Mouse (Mus musculus) cerebellum, adult 9-10 months (tissue): ENCODE measurements around the gene Tmem184a.

Experiments used
- DNase-seq: peaks from one replicate; pipeline ENCODE4 v3.0.0; 2022

Gene Tmem184a

DNA sequence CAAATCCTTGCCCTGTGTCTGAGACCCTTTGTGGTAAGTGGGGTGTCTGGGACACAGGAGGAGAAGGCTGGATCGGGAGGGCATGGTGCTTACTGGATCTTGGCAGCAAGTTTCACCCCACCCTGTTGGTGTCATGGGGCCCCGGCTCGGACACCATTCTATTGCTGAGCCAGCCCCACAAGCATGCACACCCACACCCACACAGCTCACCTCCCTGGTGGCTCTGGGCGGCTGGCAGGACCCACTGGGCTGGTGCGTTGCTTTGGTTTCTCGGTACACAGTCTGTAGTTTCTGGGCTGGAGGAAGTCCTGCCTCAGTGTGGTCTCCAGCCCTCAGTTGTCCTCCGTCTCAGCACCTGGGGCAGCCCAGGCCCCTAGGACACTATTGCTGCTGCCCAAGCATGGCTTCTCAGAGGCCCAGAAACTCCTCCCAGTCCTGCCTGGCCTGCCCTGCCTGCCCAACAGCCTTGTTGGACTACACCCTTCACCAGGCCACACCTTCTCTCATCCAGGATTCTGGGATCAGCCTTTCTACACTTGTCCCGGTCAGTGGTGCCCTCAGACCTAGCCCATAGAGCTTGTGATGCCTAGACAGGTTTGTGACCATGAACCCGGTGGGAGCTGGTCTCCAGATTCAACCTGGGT lies at the start of gene Tmem184a:
Tmem184a (minus strand) TSS at position 380 of the 644 bp plus-strand sequence.
- DNase-seq = no peak

DNA sequence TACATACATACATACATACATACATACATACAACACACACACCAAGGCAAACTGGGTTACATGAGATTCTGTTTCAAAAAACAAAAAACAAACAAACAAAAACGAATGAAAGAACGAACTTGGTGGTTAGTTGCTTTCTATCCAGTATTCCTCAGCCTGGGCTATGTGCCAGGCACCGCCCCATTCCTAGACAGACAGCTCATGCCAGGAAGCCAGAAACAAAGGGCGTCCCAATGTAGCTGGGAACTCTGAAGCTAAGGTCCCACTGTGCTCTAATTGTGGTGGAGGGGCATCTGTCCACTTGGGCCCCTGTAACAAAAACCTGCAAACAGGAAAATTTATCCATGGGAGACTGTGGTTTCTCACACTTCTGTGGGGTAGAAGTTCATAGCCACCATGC lies 43.0 kb upstream of the Tmem184a start:
- no peak for DNase-seq

DNA sequence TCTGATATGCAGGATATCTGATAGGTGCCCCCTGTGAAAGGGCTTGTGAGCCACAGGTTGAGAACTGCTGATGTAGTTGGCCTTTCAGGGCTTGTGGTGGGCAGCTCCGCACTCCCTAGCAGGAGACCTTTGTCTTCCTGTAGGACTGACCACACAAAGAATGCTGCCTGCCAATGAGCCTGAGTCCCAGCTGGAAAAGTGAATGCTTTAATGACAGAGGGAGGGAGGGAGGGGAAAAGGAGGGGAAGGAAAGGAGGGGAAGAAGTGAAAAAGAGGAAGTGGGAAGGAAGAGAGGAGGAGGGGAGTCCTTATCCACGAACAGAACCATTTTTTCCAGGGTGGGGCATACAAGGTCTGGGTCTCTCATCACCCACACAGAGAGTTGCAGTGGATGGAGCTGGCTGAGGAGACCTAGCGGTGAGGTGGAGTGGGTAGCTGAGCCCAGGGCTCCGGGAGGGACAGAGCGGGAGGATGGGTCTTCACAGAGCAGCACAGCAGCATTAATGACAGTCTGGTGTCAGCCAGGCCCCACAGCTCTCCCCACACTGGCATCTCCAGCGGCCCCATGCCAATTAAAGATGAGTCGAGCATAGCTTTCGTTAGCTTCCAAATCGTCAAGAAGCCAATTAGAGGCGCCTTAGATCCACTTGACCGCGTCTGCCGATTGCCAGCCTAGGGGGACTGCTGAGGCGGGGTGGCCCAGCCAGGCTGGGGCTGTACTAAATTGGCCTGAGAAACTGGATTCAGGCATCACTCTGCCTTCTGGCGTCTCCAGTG lies 40.8 kb upstream of the Tmem184a start:
- no peak for DNase-seq

DNA sequence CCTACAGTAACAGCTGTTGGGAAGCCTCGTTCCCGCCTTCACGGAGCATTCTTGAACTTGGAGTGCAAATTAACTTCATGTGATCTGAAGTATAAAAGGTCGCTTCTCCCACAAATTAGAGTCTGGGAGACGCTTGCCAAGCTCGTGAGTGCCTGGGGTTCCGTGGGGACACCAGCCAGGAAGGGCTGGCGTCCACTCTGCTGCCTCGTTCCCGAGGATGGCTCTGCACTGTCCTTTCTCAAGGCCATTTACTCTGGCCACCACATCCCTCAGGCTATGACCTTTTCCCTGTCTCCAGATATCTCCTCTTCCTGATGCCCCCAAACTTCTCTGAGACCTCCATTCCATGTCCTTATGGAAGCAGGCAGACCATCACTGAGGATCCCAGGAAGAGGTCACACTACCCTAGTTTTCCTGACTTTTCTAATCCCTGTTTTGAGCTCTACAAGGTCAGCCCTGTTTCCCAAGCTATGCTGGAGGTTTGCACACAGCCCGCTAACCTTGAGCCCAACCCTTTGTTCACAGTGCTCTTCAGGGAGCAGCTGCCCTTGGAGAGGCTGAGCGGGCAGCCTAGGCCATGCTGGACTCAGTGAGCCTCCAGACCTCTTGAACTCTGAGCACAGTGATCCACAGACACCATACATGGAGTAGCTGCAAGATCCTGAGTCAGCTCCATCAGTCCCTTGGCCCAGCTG lies 30.1 kb upstream of the Tmem184a start:
- DNase-seq = no peak

DNA sequence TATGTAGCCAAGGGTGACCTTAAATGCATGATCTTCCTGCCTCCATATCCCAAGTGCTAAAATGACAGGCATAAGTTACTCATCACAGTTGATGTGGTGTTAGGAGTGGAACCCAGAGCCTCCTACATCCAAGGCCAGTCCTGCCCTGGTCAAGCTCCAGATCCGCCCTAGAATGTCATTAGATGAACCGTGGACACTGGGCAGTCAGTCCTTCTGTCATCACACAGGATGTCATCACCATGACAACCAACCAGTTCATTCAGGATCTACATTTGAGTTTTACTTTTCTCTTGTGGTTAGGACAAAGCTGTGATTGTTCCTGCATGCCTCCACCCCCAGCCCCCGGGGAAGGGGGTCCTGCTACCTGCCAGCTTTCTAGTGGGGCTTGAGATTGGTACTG lies 19.4 kb upstream of the Tmem184a start:
- DNase-seq = no peak

DNA sequence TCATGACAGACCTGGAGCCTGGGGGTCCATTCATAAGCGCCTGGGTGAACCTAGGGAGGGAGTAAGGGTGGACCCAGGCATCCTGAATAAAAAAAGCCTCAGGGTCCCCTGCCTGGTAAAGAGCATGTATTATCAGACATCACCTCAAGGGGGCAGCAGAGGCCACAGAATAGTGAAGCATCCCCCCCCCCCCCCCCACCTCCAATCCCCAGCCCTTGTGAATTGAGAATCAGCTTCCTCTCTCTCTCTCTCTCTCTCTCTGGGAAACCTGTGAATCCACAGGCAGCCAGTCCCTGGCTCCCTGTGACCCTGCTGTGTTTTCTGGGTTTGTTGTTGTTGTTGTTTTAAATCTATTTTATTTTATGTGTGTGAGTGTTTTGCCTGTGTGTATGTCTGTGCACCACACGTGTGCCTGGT lies 18.8 kb upstream of the Tmem184a start:
- peak; percentile 59 for DNase-seq

DNA sequence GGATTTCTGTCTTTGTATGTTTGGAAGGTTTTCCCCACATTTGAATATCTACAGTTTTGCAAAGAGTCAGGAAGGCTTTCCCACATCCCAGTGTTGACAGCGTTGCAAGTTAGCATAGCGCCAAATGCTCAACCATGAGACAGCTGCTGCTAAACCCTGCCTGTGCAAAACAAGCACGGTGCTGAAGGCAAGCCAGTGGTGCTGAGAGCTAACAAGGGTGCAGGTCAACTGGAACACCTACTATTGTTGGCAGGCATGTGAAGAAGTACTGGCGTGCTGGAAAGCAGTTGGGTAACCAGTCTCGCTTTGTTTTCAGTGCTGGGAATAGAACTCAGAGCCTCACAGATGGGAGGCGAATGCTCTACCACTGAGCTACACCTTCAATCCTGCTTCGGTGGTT lies 16.0 kb upstream of the Tmem184a start:
- DNase-seq = no peak

DNA sequence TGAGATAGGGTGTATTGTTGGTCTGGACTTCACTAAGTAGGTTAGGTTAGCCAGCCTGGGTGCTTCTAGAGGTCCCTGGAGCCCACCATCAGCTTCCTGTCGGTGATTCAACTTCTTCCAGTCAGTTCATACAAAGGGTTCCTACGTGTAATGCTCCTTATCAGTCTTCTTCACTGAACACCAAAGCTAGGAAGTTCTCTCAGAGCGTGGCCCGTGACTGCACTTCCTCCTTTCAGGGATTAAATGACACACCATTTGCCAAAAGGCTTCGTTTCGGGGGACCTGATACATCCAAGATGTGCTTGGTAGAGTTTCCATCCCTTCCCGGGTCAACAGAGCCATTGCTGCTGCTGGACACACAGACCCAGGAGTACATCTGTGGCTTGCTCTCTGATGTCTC lies 12.4 kb upstream of the Tmem184a start:
- no peak for DNase-seq

DNA sequence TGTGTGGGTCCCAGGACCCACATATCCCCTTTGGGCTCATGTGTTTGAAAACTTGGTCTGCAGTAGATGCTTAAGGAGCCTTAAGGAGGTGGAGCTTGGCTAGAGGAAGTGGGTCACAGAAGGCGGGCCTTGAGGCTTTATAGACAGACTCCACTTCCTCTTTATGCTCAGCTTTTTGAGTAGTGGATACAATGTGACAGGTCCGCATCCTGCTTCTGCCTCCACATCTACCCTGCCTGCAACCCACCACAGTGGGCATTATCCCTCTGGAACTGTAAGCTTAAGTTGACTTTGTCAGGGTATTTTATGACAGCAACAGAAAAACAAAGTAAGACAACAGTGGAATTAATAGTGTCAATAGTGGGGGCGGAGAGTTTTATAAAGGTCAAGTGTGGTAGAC lies 11.0 kb upstream of the Tmem184a start:
- no peak for DNase-seq

DNA sequence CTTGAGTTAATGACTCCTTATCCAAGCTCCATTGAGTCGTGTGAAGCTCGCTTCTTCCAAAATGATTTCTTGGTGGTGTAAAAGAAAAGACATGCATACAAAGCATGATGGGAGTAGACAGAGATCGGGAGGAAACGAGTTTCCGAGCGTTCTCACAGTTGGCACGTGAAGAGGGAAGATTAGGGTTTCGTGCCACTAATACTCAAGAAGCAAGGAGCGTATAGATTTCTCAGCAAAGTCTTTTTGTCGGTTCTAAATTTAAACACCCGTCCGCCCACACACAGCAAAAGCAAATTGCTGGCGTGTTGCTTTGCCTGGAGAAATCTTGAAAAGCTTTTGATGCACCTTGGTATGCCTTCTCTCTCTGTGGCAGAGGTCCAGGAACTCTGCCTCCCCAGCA lies 9.7 kb upstream of the Tmem184a start:
- DNase-seq = no peak

DNA sequence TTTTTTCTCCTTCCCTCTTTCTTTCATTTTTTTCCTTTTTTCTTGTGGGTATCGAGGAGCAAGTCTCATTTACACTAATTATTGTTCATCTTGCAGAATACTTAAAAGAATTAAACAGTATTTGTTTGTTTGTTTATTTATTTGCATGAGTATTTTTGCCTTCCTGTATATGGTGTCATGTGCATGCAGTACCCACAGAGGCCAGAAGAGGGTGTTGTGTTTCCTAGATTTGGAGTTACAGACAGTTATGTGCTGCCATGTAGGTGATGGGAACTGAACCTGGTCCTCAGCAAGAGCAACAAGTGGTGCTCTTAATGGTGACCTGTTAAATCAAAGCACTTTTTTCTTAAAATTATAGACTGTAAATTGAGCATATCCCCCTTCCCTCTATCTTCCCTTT lies 7.9 kb upstream of the Tmem184a start:
- DNase-seq = peak; percentile 28

DNA sequence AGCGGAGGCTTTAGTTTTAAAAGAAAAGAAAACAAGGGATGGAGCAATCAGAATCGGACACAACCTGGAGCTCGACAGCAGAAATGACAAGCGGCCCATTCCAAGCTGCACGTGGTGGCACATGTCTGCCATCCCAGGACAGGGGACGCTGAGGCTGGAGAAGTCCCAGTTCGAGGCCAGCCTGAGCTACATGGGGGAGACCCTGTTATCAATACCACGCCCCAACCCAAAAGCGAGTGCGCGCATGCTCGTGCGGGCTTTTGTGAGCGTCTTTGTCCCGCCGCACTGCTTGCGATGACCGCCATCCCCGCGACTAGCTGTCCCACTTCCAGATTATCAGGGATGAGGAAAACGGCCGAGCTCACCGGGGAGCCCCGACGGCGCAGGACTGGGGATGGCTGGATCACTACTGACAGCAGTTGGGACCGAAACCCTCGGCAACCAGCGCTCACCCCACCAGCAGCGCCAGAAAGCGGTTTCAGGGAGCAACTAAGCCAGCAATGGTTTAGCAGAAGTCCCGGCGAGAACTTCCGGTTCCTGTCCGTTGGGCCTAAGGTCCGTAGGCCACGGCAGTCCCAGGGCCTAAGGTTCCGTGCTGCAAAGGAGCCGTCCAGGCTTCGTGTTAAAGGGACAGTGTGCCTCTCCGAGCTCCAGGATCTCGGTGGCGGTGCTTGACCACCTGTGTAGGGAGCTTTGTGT lies 6.8 kb upstream of the Tmem184a start, which contains the start of the genes Gm26938 and Psmg3:
Gm26938 (minus strand) TSS at position 51 of the 699 bp plus-strand sequence.
Psmg3 (minus strand) TSS at position 529 of the 699 bp plus-strand sequence.
- peak; percentile 91 for DNase-seq

DNA sequence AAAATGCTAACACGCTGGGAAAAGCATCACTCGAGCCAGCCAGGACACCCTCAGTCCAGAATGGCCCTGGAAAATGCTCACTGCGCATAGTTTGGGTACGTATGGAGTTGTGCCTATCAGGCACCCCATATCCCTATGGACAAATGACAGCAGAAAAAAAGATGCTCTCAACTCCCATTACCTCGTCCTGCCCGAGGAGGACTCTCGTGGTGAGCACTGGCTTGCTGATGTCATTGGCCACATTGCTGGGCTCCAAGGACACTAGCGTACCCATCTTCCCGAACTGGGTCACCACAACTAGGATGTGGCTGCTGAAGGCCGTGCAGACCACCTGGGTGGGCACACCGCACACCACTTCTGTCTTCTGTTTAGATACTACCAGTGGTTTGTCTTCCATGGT lies 6.2 kb upstream of the Tmem184a start:
- no peak for DNase-seq

DNA sequence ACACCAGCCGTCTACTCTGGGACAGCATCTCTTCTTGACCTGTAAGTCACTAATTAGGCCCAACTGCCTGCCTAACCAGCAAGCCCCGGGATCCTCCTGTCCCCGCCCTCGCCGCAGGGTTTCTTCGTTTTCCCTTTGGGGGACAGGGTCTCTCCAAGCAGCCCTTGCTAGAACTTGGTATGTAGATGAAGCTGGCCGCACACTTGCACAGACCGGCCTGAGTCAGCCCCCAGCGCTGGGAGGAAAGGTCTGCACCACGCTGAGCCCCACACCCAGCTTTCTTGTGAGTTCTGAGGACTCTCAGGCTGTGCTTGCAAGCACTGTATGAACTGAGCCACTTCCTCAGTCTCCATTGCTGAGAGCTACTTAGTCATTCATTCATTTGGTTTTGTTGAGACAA lies 4.8 kb upstream of the Tmem184a start:
- DNase-seq = no peak

DNA sequence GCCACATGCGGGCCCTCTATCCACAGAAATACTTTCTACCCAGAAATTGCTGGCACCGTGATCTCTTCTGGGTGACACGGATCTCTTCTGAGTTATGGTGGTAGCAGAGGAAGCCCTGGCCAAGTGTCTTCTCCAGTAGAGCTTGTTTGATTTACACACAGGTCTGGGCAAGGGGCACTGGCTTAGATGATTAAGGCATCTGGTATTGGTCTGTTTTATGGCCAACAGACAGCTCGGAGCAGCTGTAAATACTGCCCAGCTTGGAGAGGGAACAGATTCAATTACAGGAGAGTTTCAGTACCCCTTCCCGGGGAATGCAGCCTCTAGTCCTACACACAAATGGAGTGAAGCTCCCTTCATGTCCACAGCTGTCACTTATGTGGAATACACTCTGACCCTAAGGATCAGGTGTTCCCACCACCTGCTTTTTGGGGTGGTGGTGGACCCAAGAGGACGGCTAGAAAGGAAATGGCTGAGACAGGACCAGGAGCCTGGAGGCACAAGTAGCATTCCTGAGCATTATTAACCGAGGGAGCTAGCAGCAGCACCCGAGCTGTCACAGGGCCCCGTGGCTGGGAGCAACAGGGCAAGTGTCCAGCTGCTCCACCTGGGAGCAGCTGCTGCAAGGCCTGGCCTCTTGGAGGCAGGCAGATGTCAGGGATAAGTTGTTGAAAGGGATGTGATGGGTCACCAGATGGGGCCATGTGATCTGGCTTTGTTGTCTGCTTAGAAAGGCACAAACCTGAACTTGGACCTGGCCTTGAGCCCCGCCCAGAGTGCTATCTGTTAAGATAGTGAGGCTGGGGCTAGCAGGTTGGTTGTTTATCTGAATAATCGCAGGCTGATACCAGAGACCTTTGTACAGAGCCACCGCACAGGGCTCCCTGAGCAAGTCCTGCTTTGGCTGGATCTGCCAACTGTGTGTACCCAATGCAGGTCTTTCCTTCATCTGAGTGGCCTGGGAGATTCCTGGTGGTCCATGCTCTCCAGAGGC lies 2.0 kb upstream of the Tmem184a start:
- DNase-seq = no peak

DNA sequence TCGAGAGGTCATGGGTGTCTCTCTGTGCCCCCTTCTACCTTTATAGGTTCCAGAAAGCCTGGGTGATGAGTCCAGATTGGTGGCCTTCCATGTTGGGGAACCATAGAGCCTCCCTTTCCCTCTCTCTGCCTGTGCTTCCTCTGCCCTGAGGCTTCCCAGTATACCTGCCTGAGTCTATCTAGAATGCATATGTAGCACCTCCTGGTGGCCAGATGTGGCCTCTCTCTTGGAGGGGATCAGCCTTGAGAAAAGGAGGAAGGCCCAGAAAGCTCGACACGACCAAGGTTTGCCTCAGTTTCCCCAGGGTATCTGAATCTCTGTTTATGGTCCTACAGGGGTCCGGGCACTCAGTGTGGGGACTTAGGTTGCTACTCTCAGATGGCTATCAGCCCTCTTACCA lies 916 bp downstream of the Tmem184a start:
- no peak for DNase-seq

DNA sequence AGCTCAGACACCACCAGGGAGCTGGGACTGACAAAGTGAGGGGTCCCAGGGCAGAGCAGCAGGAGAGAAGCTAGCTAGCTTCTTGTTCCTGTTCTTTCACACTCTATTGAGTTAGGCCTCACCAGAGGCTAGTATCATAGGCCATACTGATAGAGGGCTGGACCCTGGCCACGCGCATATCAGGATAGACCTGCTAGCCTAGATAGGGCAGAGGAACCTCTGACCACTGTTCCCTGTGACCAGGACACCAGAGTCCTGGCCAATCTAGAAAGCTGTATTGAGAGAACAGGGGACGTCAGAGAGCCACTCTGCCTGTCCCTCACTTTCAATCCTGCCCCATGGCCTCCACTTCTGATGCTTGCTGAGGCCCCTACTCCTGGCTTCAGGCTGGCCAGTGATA lies 1.7 kb downstream of the Tmem184a start:
- DNase-seq = no peak

DNA sequence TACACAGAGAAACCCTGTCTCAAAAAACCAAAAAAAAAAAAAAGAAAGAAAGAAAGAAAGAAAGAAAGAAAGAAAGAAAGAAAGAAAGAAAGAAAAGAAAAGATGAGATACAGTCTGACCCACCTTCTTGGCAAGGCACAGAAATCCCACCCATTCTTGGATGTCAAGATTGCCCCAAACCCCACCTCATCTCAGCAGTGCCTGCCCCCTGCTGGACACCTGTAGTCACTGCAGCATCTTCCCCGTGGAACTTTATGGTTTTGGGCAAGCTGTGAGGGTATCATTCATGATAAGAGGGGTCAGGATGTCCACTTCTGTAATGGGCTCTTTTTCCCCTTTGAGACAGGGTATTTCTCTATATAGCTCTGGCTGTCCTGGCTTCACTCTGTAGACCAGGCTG lies 2.4 kb downstream of the Tmem184a start:
- DNase-seq = no peak

DNA sequence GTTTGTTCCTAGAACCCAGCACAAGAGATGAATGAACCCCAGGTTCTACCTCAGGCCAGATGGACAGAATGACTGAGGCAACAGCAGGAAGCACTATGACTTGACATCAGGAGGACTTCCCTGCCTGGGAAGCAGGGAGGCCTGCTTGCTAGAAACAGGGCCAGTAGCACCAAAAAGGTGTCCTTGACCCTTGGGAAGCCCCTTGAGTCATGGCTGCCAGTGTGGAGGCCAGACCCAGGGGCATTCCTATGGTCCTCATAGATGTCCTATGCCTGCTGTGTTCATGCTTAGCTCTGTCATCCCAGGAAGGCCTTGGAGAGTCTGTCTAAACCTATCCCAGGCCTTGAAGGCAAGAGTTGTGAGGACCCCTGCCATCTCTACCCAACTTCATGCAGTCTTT lies 3.3 kb downstream of the Tmem184a start:
- DNase-seq = no peak

DNA sequence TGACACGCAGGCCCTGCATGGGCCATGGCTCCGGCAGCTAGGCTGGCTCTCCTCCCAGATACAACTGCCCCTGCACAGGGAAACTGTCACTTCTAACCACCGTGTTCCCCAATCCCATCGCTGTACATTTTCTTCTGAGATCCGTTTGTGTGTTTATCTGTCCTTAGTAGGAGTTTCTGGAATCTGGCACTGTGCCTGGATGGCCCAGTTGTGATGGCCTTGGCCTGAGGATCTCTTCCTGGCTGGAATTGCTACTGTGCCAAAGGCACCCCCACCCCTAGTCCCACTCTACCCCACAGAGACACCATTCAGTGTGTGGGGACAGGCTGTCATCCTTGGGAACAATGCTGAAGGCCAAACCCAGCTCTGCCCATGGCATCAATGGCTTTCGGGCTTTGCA lies 3.8 kb downstream of the Tmem184a start:
- DNase-seq = no peak

DNA sequence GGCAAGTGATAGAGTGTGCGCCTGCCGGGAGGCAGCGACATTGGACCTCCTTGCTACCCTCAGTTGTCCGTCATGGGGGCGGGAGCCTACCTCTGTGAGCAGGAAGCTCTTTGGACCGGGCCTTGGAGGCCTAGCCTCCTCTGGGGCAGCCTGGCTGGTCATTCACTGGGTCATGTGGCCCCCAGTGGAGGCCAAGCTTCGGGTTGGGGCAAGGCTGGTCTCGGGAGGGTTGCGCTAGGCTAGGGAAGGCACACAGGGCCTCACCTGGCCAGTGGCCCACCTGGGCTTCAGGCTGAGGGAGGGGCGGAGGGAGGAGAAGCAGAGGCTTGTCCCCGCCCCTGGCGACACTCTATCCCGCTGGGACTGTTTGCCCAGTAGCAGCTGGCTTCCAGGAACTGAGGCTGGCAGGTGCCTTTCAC lies 5.7 kb downstream of the Tmem184a start:
- no peak for DNase-seq

DNA sequence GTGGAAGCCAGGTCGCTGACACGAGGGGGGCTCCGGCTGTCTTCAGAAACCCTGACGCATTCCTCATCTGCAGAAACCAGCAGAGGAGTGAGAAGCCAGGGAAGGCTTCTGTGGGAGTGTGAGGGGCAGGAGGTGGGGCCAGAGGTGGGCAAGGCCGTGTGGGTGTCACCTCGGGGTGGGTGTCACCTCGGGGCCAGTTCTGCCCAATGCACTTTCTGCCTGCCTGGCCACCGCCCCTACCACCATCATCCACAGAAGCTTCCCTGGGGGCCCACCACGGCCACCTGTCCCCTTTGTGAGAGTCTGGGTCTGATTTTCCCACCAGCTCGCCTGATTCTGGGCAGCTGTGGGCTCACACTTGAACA lies 6.6 kb downstream of the Tmem184a start:
- DNase-seq = no peak
